Mouse (Mus musculus) cerebellum, postnatal 36 days (tissue): Measurements from ENCODE around the gene Mrpl4.
"Not testable (repeated sequence)": the region's sequence is repeated elsewhere in the genome, so short reads cannot be mapped to it uniquely, and the experiment has no call there.

Source experiments
- DNase-seq, 2 experiments: peaks; one replicate each; pipeline ENCODE4 v3.0.0; 2021 to 2022; ENCODE audit warnings: mixed read lengths in 2 of 2

Gene Mrpl4

DNA sequence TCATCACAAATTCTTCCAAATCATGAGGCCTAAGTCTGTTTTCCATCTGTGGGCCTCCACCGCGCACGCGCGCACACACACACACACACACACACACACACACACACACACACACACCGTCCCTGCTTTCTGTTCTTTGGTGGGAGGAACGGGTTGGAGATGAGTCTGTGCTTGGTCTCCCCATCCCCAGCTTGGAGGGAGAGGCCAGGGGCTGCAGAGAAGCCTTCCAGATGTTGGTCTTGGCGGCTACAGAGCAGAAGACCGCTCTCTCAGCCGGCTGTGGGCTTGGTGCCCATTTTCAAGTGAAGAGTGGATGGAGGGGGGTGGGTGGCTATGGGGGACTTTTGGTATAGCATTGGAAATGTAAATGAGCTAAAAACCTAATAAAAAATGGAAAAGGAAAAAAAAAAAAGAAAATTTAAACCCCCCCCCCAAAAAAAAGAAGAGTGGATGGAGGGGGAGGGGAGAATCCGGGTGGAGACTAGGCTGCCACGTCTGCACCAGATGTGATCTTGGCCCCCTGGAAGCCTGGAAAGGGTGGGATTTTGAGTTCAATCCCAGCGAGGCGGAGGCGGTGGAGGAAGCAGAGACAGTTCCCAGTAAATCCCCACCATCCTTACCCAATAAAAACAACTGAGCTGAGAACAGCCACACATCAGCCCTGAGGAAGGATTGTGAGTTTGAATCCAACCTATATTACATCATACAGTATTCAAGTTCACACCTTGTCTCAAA lies 15.4 kb upstream of the Mrpl4 start:
- DNase-seq = no peak

DNA sequence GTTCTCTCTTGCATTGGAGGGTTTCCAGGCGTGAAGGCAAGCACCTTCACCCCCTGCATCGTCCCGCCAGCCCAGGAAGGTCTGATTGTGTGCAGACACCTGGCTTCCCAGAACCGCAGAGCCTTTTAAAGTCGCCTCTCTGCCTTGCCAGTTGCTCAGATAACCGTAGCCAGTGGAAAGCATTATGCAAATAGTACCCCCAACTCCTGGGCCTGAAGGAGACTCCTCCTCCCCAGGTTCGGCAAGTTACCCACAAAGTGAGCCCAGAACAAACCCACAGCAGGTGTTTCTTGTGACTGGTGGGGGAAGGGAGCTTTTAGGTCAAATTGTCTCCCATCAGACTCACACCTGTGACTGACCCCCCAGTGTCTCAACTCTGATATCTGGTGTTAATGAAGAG lies 14.6 kb upstream of the Mrpl4 start:
- DNase-seq = no peak

DNA sequence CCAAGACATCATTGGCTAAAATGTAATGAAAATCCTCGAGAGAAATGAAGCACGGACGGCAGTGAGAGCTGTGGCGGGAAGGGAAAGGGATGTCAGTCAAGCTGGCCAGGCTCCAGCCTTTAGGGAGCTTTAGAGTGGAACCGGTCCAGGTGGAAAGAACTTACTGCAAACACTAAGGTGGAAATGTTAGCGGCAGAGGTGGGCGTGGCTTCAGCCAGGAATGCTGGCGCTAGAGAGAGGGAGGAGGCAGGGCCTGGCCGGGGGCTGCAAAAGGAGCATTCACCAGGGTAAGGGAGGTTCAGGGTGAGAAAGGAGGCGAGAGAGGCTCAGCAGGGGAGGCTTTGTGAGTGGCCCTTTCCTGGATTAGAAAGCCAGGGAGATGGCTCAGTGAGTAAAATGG lies 11.7 kb upstream of the Mrpl4 start:
- no peak for DNase-seq

DNA sequence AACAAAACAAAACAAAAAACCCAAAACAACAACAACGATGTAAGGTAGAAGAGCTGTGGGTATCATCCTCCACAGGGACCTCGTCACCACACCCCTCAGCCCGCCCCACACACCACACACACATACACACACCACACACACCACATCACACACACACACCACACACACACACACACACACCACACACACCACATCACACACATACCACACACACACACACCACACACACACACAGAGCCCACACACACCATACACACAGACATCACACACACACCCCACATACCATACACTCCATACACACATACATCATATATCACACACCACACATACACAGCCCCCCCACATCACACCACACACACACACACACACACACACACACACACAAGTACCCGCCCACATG lies 11.0 kb upstream of the Mrpl4 start:
- DNase-seq = no peak

DNA sequence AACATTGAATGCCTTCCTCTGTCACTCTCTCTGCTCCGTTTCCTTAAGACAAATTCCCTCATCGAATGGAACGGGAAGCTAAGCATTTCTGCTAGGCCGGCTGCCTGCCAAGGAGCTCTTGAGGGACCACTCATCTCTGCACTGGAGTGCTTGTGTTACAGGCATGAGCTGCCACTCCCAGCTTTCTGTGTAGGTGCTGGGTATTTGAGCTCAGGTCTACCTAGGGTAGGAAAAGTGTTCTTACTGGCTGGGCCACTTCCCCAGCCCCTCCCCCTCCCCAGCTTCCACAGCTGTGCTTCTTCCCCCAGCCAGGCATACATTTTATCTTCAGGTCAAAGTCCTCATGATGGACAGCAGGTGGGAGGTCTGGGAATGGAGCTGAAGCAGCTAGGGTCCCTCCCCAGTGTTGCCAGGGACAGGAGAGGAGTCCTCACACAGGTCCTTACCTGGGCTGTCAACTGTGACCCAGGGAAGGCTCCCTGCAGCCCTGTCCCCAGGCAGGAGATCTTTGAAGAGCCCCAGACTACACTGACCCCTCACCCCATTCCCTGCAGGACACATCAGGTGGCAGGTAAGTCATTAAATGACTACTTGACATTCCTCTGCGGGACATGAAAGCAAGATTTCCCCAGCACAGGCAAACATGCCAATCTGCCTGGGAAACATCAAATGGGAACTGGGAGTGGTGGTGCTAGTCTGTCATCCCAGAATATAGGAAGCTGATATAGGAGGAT lies 9.2 kb upstream of the Mrpl4 start:
- DNase-seq = no peak

DNA sequence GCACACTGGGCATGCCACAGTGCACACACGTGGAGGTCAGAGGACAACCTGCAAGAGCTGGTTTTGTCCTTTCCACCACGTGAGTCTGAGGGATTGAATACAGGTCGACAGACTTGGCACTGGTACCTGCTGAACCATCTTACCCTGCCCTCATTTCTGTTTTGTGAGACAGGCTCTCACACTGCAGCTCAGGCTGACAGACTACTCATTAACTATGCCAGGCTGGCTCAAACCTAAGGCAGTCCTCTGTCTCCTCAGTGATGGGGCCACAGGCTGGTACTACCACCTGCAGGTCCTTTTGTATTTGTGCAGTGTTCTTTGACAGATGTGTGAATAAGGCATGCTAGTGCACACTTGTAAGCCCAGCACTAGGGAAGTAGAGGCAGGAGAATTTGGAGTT lies 7.5 kb upstream of the Mrpl4 start:
- no peak for DNase-seq

DNA sequence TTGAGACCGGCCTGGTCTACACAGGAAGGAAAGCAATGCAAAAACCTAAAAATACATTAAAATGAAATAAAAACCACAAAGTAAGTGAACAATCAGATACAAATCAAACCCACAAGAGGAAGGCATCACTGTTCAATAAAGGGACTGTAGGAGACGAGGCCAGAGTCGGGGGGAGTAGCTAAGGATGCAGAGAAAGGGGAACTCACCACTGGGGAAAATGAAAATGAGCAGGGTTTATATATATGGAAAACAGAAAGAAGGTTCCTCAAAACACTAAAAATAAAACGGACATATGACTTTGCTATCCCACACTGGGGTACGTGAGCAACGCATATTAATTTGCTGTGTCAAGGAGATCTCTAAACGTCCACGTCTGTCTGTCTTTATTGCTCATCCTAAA lies 5.5 kb upstream of the Mrpl4 start:
- DNase-seq = no peak

DNA sequence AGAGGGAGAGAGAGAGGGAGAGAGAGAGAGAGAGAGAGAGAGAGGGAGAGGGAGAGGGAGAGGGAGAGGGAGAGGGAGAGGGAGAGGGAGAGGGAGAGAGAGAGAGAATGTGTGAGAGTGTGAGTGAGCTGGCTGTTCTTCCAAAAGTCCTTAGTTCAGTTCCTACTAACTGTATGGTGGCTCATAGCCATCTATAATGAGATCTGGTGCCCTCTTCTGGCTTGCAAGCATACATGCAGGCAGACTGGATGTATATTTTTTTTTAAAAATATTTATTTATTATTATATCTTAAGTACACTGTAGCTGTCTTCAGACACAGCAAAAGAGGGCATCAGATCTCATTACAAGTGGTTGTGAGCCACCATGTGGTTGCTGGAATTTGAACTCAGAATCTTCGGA lies 4.2 kb upstream of the Mrpl4 start:
- DNase-seq = not testable (repeated sequence)

DNA sequence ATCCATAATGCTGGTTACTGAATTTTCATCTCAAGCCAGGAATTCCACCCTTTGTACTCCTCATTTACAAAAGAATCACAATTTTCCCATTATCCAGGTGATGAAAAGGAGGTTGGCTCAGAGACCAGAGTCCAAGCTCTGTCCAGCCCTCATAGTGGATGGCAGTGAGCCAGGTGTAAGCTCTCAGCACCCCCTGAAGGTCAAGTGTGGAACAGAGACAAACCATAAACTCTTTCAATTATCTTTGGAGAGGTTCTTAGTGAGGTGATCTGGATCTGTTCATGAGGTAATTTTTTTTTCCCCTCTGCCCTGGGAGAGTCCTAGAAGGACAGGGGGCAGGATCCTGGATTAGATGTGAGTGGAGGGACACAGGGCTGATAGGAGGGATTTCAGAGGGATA lies 1.7 kb upstream of the Mrpl4 start:
- no peak for DNase-seq

DNA sequence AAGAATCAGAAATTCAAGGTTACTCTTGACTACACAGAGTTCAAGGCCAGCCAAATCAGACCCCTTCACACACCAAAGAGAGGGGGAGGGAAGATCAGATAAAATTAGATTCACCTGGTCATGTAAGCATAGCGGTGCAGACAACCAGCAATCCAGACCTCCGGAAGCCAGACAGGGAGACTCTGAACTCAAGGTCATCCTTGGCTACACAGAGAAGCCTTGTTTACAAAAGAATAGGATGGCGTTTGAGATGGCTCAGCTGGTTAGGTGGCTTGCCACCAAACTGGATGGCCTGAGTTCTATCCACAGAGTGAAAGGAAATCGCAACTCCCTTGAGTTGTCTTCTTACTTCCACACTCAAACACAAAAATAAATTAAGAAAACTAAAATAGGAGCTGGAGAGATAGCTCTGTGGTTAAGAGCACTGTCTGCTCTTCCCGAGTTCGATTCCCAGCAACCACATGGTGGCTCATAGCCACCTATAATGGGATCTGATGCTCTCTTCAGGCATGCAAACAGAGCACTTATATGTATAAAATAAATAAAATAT lies 812 bp upstream of the Mrpl4 start:
- no peak for DNase-seq

DNA sequence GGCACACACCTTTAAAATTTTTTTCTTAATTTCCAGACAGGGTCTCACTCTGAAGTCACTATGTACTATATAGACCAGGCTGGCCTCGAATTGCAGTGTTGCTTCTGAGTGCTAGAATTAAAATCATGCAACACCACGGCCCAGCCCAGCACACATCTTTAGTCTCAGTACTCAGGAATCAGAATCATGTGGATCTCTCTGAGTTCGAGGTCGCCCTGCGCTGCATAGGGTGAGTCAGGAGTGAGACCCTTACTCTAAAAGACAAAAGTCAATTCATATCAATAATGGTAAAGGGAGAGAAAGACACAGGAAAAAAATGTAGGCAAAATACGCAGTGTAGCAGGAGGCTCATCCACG lies 290 bp upstream of the Mrpl4 start:
- DNase-seq = no peak

DNA sequence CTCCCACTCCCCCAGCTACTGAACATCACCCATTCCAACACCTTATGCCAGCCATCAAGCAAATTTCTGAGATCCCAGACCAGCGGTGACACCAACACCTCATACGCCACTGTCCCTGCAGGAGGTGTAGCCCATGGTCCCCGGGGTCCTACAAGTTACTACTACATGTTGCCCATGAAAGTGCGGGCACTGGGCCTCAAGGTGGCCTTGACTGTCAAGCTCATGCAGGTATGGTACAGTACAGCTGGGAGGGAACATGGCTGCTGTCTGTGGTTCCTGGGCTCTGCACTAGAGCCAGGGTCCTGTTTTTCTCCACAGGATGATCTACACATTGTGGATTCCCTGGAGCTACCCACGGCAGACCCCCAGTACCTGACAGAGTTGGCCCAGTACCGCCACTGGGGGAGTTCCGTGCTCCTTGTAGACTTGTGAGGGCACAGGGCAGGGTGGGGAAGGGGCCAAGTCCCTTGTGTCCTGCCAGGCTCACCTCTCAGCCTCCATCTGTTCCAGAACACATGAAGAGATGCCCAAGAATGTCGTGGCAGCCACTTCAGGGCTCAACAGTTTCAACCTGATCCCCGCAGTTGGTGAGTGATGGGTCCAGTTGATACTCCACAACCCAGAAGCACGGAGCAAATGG lies 4.9 kb downstream of the Mrpl4 start:
- DNase-seq = no peak

DNA sequence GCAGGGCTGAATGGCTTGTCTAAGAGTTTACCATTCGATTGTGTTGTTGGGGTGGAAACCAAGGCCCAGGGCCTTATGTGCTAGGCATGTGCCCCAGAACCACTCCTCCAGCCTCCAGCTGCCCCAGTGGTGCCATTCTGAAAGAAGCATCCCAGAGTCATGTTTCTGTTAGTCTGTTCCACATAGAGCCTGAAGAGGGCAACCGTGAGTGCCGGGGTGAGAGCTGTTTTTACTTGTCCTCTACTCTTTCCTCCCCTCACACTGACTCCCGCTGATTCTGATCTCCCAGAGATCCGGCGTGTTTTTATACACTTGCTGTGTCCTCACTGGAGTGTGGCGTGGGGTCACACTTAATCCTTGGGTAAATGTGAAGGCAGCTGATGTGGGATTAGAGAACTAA lies 5.5 kb downstream of the Mrpl4 start:
- DNase-seq = no peak

DNA sequence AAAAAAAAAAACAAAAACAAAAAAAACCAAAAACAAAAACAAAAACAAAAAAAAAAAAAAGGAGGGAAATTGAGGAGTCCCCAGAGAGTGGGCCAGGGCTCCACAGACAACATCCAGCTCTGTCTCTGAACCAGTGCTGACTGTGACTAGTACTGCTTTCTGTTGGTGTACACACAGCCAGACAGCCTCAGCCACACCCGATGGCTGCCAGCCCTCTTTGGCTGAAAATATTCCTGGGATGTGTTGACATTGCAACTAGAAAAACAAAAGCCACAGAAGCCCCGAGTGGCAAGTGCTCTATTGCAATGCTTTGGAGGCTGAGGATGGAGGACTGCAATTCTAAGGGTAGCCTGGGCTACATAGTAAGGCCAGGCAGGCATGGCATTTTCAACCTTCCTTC lies 7.8 kb downstream of the Mrpl4 start:
- DNase-seq = no peak

DNA sequence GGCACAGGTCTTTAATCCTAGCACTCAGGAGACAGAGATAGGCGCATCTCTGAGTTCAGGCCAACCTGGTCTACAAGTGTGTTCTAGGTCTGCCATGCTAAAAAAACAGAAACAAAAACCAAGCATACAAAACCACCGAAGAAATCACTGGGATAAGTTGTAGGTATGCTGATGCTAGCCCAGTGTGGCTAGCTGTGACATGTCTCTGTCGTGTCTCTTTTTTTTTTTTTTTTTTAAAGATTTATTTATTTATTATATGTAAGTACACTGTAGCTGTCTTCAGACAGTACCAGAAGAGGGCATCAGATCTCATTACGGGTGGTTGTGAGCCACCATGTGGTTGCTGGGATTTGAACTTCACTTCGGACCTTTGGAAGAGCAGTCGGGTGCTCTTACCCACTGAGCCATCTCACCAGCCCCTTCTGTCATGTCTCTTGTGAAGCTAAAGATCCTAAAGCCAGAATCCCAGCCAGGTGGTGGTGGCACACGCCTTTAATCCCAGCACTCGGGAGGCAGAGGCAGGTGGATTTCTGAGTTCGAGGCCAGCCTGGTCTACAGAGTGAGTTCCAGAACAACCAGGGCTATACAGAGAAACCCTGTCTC lies 8.5 kb downstream of the Mrpl4 start:
- DNase-seq = not testable (repeated sequence)

DNA sequence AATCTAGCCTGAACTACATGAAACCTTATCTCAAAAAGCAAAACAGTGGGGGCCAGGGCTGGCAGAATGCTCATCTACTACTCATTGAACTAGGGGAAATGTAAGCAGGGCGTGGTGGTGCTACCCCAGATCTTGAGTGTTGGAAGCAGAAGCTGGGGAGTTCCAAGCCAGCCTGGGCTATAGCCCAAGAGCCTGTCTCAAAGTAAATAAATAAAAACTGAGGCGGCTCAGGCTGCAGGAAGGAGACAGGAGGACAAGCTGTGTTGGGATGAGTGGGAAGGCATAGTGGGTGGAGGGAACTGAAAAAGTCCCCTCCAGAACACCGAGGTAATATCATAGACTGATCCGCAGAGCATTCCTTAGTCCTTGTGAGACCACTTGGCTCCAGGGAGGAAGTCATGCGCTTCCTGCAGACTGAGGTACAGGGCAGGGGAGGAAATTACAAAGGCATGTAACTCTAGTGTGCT lies 9.3 kb downstream of the Mrpl4 start:
- no peak for DNase-seq

DNA sequence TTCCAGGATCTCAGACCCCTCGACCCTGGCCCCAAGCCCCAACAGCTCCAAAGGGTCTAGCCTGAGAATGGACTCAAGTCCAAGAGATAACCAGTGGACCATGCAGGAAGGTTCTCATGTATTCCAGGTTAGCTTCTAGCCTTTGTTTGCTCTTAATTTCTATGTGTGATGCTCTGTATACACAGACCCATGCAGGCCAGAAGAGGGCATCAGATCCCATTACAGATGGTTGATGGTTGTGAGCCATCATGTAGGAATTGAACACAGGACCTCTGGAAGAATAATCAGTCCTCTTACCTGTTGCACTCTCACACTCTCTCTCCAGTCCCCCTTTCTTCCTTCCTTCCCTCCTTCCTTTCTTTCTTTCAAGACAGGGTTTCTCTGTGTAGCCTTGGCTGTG lies 9.8 kb downstream of the Mrpl4 start:
- DNase-seq = no peak

DNA sequence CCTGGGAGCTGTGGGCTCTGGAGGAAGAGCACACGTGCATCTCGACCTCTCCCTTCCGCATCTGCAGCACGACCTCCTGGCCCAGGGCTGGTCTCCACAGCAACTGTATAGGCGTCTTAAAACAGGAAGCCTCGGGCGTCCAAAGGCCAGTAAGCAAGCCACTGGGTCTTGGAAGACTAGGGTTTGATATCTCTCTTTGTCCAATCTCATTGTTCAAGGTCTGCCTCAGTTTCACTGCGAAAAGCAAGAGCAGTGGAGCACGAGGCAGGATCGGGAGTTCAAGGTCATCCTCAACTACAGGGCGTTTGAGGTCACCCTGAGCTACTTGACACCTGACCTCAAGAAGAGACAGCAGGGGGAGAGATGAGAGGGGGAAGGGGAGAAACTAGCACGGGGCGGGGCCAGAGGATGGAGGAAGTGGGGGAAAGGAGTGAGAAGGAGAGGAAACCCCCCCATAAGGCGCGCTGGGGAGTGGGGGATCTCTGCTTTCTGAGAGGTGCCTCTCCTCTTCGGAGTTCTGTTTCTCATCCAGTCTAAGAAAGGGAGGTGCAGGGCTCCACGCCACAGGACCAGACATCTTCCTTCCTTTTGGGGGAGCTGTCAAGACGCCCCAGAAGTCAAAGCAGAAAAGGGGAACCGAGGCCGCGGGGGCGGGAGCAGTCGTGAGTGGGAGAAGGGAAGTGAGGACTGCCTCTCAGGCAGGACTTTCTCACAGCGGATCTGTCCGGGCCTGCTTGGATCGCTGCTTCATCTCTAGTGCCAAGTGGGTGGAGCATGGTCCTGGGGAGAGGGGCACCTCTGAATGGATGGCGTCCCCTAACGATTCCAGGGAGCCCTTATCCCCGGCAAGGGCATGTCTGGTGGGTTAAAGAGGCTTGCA lies 12.4 kb downstream of the Mrpl4 start:
- DNase-seq = no peak

DNA sequence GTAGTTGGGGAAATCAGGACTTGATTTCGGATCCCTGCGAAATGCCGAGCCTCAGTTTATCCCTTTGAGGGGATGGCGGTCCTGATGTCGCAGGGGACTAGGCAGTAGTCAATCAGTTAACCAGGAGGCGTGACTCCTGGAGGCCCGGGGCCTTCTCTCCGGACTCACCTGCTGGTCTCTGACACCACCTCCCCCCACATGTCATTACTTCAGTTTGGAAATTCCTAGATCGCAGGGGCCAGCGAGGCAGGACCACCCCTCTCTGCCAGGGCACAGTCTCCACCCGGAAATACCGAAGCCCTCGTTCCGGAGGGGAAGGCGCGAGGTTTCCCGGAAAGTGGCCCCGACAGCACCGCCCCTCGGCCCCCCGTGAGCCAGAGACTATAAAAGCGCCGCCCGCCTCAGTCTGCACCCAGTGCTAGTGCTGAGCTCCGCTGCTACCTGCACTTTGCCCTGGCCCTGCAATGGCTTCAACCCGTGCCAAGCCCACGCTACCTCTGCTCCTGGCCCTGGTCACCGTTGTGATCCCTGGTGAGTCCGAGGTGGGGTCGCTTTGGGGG lies 13.1 kb downstream of the Mrpl4 start, which contains the start of gene Icam1:
Gene Icam1 (plus strand): TSS at position 415 of the 560 bp plus-strand sequence.
- DNase-seq = no peak

DNA sequence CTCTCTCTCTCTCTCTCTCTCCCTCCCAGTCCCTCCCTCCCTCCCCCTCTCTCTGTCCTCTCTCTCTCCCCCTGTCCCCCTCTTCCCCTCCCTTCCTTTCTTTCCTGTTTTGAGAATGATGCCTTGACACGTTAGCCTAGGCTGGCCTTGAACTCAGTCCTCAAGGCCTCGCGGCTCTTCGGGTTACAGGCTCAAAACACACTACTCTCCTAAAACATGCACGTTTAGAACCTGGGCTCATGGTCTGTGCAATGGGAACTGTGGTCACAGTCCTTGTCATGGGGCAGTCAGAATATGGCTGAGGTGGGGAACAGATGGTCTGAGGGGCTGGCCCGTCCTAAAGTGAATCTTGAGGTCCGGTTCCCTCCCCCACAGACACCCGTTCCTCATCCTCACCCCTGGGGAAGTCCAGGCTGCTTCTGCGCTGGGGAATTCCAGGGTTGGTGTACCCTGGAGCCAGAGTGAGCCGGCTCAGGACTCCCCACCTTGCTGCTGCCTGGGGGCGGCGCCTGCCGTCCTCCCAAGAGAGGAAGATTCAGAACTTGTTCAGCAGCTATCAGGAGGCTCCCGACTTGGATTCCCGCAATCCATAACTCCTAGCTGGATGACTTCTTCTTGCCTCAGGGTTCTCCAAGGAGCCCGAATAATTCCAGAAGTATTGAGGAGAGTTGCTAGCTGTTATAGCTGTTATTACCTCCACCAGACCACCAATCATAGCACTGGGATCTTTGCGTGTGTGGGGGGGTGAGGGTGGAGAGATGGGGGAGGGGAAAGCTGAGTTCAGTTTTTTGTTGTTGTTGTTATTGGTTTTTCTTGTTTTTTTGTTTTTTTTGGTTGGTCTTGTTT lies 14.0 kb downstream of the Mrpl4 start:
- DNase-seq = no peak

DNA sequence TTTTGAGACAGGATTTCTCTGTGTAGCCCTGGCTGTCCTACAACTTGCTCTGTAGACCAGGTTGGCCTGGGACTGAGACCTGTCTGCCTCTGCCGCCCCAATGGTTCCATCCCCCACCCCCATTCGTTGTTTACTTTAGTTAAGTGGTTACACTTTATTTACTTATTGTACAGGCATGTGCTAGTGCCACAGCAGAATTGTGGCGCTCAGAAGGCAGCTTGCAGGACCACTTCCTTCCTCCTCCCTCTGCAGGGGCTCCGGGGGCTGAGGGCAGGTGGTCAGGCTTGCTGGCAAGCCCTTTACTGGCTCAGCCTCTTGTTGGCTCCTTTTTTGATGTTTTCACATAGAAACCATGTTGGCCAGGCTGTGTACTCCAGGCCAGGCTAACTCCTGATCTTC lies 14.6 kb downstream of the Mrpl4 start:
- DNase-seq = no peak
